21 mouse cellular contexts compared by ENCODE assay signal in the genomic region with DNA sequence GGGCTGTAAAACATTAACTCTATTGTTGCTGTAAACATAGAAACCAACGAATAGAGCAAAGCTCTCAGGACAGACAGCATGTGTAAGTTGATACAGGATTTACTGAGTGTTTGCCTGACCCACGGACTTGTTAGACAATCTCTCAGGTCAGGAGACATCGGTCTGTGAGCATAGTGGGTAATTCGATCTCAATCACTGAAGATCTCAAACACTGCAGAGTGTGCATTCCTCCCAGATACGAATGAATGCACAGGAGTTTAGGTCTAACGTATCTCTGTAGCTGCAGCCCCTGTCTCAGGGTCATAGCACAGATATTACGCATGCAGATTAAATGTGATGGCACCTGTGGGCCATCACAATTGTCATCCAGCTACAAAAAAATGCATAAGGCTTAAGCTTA.
DNase-seq lines count a peak whose midpoint lies in the region; ATAC-seq and TF ChIP-seq lines count a peak whose summit lies in the region.
"Had no signal": no experiment of that assay in that cellular context is flagged by ENCODE, and none has a peak within 500 bp of the region (broad histone marks: within the 10 kb centered on the region; RNA-seq: fewer than 3 reads in every experiment).

No protein-coding gene starts in this region.

- 0 out of 2 replicates have a peak overlapping the region, but pooled peaks have one; percentile 13 for H3K27ac ChIP-seq in kidney, embryonic 15.5 days
- H3K27ac ChIP-seq in neural tube, embryonic 13.5 days (replicated peaks) = 0 out of 2 replicates have a peak overlapping the region, but pooled peaks have one; percentile 33
- no peak overlapping the region for H3K27ac ChIP-seq in left cerebral cortex, adult 2 months
- H3K27ac ChIP-seq: embryonic facial prominence, embryonic 15.5 days; forebrain, embryonic 10.5 days; gastrocnemius, adult 2 months; hindbrain, embryonic 10.5 days; hindbrain, embryonic 15.5 days had no signal

- H3K4me1 ChIP-seq in kidney, embryonic 15.5 days = peaks cover 14% of the 10 kb centered on the region
- peaks cover 16% of the 10 kb centered on the region for H3K4me1 ChIP-seq in neural tube, embryonic 13.5 days (replicated peaks)
- H3K4me1 ChIP-seq: embryonic facial prominence, embryonic 15.5 days had no signal

- peak overlapping the region; percentile 19 for H3K4me2 ChIP-seq in kidney, embryonic 15.5 days
- H3K4me2 ChIP-seq in neural tube, embryonic 13.5 days = no peak overlapping the region
- H3K4me2 ChIP-seq: embryonic facial prominence, embryonic 15.5 days; heart, embryonic 12.5 days; hindbrain, embryonic 15.5 days had no signal

- peak; percentile 92 for ATAC-seq in kidney, embryonic 15.5 days (replicated peaks; ENCODE audit: low FRiP score)
- no peak for ATAC-seq in neural tube, embryonic 13.5 days (ENCODE audit: low read depth)
- ATAC-seq: forebrain, embryonic 14.5 days; inflammation-experienced regulatory T-cells, adult 6 months had no signal

- no peak for TF ChIP-seq CTCF in left cerebral cortex, adult 2 months (IDR thresholded peaks at IDR 0.05)

- DNase-seq in kidney, postnatal 36 days = no peak
- no peak for DNase-seq in neural tube, embryonic 10.5 days (ENCODE audit: extremely low spot score, low spot score)
- peak; percentile 22 for DNase-seq in embryo, embryonic 11 days
- peak; percentile 15 for DNase-seq in mesoderm, embryonic 11.5 days (ENCODE audit: low read depth, low spot score)
- no peak for DNase-seq in left cerebral cortex, adult 2 months (ENCODE audit: extremely low spot score in 1 of 2, low spot score in 2 of 2)
- DNase-seq: adrenal gland, adult 8-10 months; adrenal gland, postnatal 36 days; cerebellum, adult 8-10 months; cerebellum, postnatal 25 days; gastrocnemius, adult 2 months; gastrocnemius, postnatal 25 days had no signal

- no peaks in the 10 kb centered on the region for H3K9me3 ChIP-seq in kidney, embryonic 15.5 days (replicated peaks)
- H3K9me3 ChIP-seq in neural tube, embryonic 13.5 days = no peaks in the 10 kb centered on the region
- H3K9me3 ChIP-seq: embryonic facial prominence, embryonic 15.5 days; forebrain, embryonic 10.5 days; heart, embryonic 12.5 days; hindbrain, embryonic 10.5 days; hindbrain, embryonic 15.5 days had no signal

- intact Hi-C loops in left cerebral cortex, adult 2 months (cut with DNase I) = no loop called here

- WGBS in kidney, embryonic 15.5 days = 16% methylated on average over 7 of the region's 7 CpGs
- 23% methylated on average over 7 of the region's 7 CpGs for WGBS in neural tube, embryonic 13.5 days

- H3K4me3 ChIP-seq in kidney, embryonic 15.5 days (replicated peaks) = no peak overlapping the region
- no peak overlapping the region for H3K4me3 ChIP-seq in neural tube, embryonic 13.5 days
- no peak overlapping the region for H3K4me3 ChIP-seq in left cerebral cortex, adult 2 months
- H3K4me3 ChIP-seq: embryonic facial prominence, embryonic 15.5 days; erythroblast, embryonic 14.5 days; forebrain, embryonic 10.5 days; gastrocnemius, adult 2 months; heart, embryonic 12.5 days; hindbrain, embryonic 10.5 days; hindbrain, embryonic 15.5 days had no signal

- no peaks in the 10 kb centered on the region for H3K36me3 ChIP-seq in kidney, embryonic 15.5 days
- H3K36me3 ChIP-seq in neural tube, embryonic 13.5 days = 0 out of 2 replicates have a peak, but pooled peaks cover 2% of the 10 kb centered on the region
- H3K36me3 ChIP-seq: embryonic facial prominence, embryonic 15.5 days; forebrain, embryonic 10.5 days; heart, embryonic 12.5 days; hindbrain, embryonic 10.5 days; hindbrain, embryonic 15.5 days had no signal

- no peaks in the 10 kb centered on the region for H3K27me3 ChIP-seq in kidney, embryonic 15.5 days
- no peaks in the 10 kb centered on the region for H3K27me3 ChIP-seq in neural tube, embryonic 13.5 days
- H3K27me3 ChIP-seq: heart, embryonic 12.5 days; hindbrain, embryonic 15.5 days had no signal

- no peak overlapping the region for H3K9ac ChIP-seq in kidney, embryonic 15.5 days
- no peak overlapping the region for H3K9ac ChIP-seq in neural tube, embryonic 13.5 days
- H3K9ac ChIP-seq: embryonic facial prominence, embryonic 15.5 days; heart, embryonic 12.5 days; hindbrain, embryonic 15.5 days had no signal

Comparison
In these comparisons a context has a peak if more than half of its experiments do, and no peak if none do; other contexts are left out.
1. DNase-seq: peak in embryo, embryonic 11 days (single experiment) and mesoderm, embryonic 11.5 days (single experiment); none in kidney, postnatal 36 days (0 of 2), neural tube, embryonic 10.5 days (single experiment) and left cerebral cortex, adult 2 months (0 of 2).